Mouse (Mus musculus) MEL (cell line): Measurements from ENCODE around the gene Ltc4s. TPM values are rescaled to one million over a fixed set of nuclear protein-coding genes. Genes with fewer than 3 reads are reported as not detected.

Experiments used
- DNase-seq: peaks from one replicate; pipeline ENCODE4 v3.0.0; 2011; ENCODE audit warnings: low read depth, low spot score
- H3K27ac ChIP-seq: 2 replicates; pipeline ENCODE4 v1.5.1; 2012; ENCODE audit warnings: low read depth, mild to moderate bottlenecking, control low read depth, low read length, moderate library complexity; ENCODE audit not compliant: control insufficient read depth
- H3K27me3 ChIP-seq, 2 experiments: fragments of 150-350 bp in 1 of 2; sonication (generic) in 1 of 2; 2 replicates each; pipeline ENCODE4 v1.6.1; 2012; ENCODE audit warnings: low read length in 2 of 2, mild to moderate bottlenecking in 2 of 2, improper control_type of control experiment in 1 of 2, moderate library complexity in 1 of 2; ENCODE audit not compliant: insufficient read depth in 2 of 2, control insufficient read depth in 1 of 2
- H3K36me3 ChIP-seq, 2 experiments: 2 replicates each; pipeline ENCODE4 v1.6.1; 2012 to 2014; ENCODE audit warnings: low read length in 2 of 2, improper control_type of control experiment in 1 of 2, inconsistent platforms in 1 of 2, mild to moderate bottlenecking in 1 of 2; ENCODE audit not compliant: insufficient read depth in 2 of 2, control insufficient read depth in 1 of 2
- H3K4me1 ChIP-seq, 2 experiments: fragments of 150-350 bp in 1 of 2; sonication (generic) in 1 of 2; 2 replicates each; pipeline ENCODE4 v1.6.1; 2012; ENCODE audit warnings: low read length in 2 of 2, improper control_type of control experiment in 1 of 2, mild to moderate bottlenecking in 1 of 2; ENCODE audit not compliant: insufficient read depth in 2 of 2, control insufficient read depth in 1 of 2
- H3K4me3 ChIP-seq, 2 experiments: fragments of 150-350 bp in 1 of 2; sonication (generic) in 1 of 2; 2 replicates each; pipeline ENCODE4 v1.5.1; 2012; ENCODE audit warnings: low read depth in 2 of 2, low read length in 2 of 2, mild to moderate bottlenecking in 2 of 2, moderate library complexity in 2 of 2, control low read depth in 1 of 2, improper control_type of control experiment in 1 of 2; ENCODE audit not compliant: control insufficient read depth in 1 of 2, insufficient read depth in 1 of 2
- H3K79me2 ChIP-seq: 2 replicates; pipeline ENCODE4 v1.6.1; 2012; ENCODE audit warnings: mild to moderate bottlenecking, low read length, moderate library complexity; ENCODE audit not compliant: control insufficient read depth, poor library complexity, insufficient read depth
- H3K9ac ChIP-seq: 2 replicates; pipeline ENCODE4 v1.6.1; 2012; ENCODE audit warnings: low read depth, mild to moderate bottlenecking, control low read depth, low read length, moderate library complexity; ENCODE audit not compliant: control insufficient read depth, poor library complexity, severe bottlenecking
- H3K9me3 ChIP-seq: fragments of 150-350 bp; sonication (generic); replicated peaks from 2 replicates; pipeline ENCODE4 v1.6.1; 2012; ENCODE audit warnings: mild to moderate bottlenecking, low read length, improper control_type of control experiment, moderate library complexity; ENCODE audit not compliant: insufficient read depth
- BHLHE40 ChIP-seq: IDR thresholded peaks from 2 replicates; pipeline ENCODE4 v1.6.1; 2012; ENCODE audit warnings: low read depth, mild to moderate bottlenecking, inconsistent platforms, low read length, improper control_type of control experiment, borderline replicate concordance
- CTCF ChIP-seq, 3 experiments: IDR thresholded peaks in 2 of 3; conservative IDR thresholded peaks in 1 of 3; 2 replicates each; pipeline ENCODE4 v1.5.1; 2011 to 2012; ENCODE audit warnings: low read length in 3 of 3, low read depth in 2 of 3, mild to moderate bottlenecking in 2 of 3, improper control_type of control experiment in 1 of 3, inconsistent platforms in 1 of 3, mixed read lengths in 1 of 3, moderate library complexity in 1 of 3; ENCODE audit not compliant: control insufficient read depth in 1 of 3, insufficient read depth in 1 of 3, poor library complexity in 1 of 3, severe bottlenecking in 1 of 3
- E2F4 ChIP-seq: IDR thresholded peaks from 2 replicates; pipeline ENCODE4 v1.6.1; 2011; ENCODE audit warnings: low read depth, low read length, improper control_type of control experiment, borderline replicate concordance
- ELF1 ChIP-seq: IDR thresholded peaks from 2 replicates; pipeline ENCODE4 v1.6.1; 2014; ENCODE audit warnings: low read depth, mild to moderate bottlenecking, inconsistent platforms, low read length, improper control_type of control experiment, moderate library complexity
- EP300 ChIP-seq, 2 experiments: IDR thresholded peaks; 2 replicates each; pipeline ENCODE4 v1.6.1; 2011; ENCODE audit warnings: improper control_type of control experiment in 2 of 2, low read length in 2 of 2, low read depth in 1 of 2, mild to moderate bottlenecking in 1 of 2
- JUND ChIP-seq: IDR thresholded peaks from 2 replicates; pipeline ENCODE4 v1.6.1; 2011; ENCODE audit warnings: low read depth, mild to moderate bottlenecking, improper control_type of control experiment, low read length
- MAX ChIP-seq: IDR thresholded peaks from 2 replicates; pipeline ENCODE4 v1.6.1; 2011; ENCODE audit warnings: low read length, improper control_type of control experiment
- MAZ ChIP-seq: IDR thresholded peaks from 2 replicates; pipeline ENCODE4 v1.6.1; 2012; ENCODE audit warnings: low read depth, mild to moderate bottlenecking, inconsistent platforms, low read length, improper control_type of control experiment
- MXI1 ChIP-seq: IDR thresholded peaks from 2 replicates; pipeline ENCODE4 v1.6.1; 2011; ENCODE audit warnings: mild to moderate bottlenecking, low read depth, low read length, improper control_type of control experiment
- MYB ChIP-seq: IDR thresholded peaks from 2 replicates; pipeline ENCODE4 v1.6.1; 2011; ENCODE audit warnings: mild to moderate bottlenecking, low read depth, low read length, improper control_type of control experiment
- NRF1 ChIP-seq: IDR thresholded peaks from 2 replicates; pipeline ENCODE4 v1.6.1; 2014; ENCODE audit warnings: low read depth, mild to moderate bottlenecking, inconsistent platforms, low read length, improper control_type of control experiment, moderate library complexity; ENCODE audit not compliant: poor library complexity, insufficient read depth, severe bottlenecking
- POLR2AphosphoS2 ChIP-seq: IDR thresholded peaks from 2 replicates; pipeline ENCODE4 v1.6.1; 2011; ENCODE audit warnings: low read length, improper control_type of control experiment
- SIN3A ChIP-seq: IDR thresholded peaks from 2 replicates; pipeline ENCODE4 v1.6.1; 2012; ENCODE audit warnings: low read length, improper control_type of control experiment, inconsistent platforms
- TAL1 ChIP-seq: IDR thresholded peaks from 2 replicates; pipeline ENCODE4 v1.6.1; 2012; ENCODE audit warnings: mild to moderate bottlenecking, inconsistent platforms, low read length, moderate library complexity, mixed read lengths
- TBP ChIP-seq: IDR thresholded peaks from 2 replicates; pipeline ENCODE4 v1.8.0; 2011; ENCODE audit warnings: low read depth, low read length, improper control_type of control experiment
- TCF12 ChIP-seq: IDR thresholded peaks from 2 replicates; pipeline ENCODE4 v1.6.1; 2014; ENCODE audit warnings: low read depth, mild to moderate bottlenecking, inconsistent platforms, low read length, improper control_type of control experiment, moderate library complexity
- USF2 ChIP-seq, 2 experiments: IDR thresholded peaks; 2 replicates each; pipeline ENCODE4 v1.6.1; 2011 to 2012; ENCODE audit warnings: improper control_type of control experiment in 2 of 2, low read length in 2 of 2, borderline replicate concordance in 1 of 2, inconsistent platforms in 1 of 2, low read depth in 1 of 2, mild to moderate bottlenecking in 1 of 2; ENCODE audit not compliant: insufficient read depth in 1 of 2
- ZKSCAN1 ChIP-seq: IDR thresholded peaks from 2 replicates; pipeline ENCODE4 v1.6.1; 2012; ENCODE audit warnings: low read depth, mild to moderate bottlenecking, inconsistent platforms, low read length, improper control_type of control experiment, moderate library complexity
- polyA plus RNA-seq, 2 experiments: library from polyadenylated mRNA; stranded (reverse) in 1 of 2; unstranded in 1 of 2; fragments of >175 nt in 1 of 2; fragments of >200 nt in 1 of 2; gene quantifications; 2 replicates each; pipeline versions ENCODE4 v1.2.1 to v1.2.4; 2012; ENCODE audit warnings: low replicate concordance in 2 of 2, low read depth in 1 of 2; ENCODE audit not compliant: insufficient read length in 2 of 2, insufficient read depth in 1 of 2, missing spikeins in 1 of 2
- total RNA-seq: library from RNA; depleted of rRNA; stranded (reverse); fragments of 300-350 nt; gene quantifications from 2 replicates; pipeline ENCODE4 v1.2.3, GENCODE M21; 2012

Gene Ltc4s
- total and polyA plus RNA-seq, 3 experiments, result 3.1 to 3.4 TPM; not detected in 1

DNA sequence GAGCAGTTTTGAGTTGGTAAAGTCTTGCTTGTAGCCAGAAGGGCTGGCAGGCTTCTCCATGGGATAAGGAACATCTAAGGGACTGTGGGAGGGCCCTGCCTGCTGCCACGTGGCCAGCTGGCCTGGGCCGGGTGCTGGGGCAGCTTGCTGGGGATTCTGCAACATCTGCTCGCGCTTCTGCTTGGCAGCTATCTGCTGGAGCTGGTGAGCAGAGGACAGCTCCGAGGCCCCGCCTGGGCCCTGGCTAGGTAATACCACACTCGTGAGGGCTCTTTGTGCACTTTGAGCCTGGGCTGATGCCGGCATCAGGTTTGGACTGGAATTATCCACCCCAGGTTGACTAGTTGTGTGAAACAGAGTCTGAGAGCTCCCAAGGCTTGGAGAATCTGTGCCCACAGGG is 27.5 kb upstream of the Ltc4s start:
- H3K27ac ChIP-seq, result no peak overlapping the region
- H3K36me3 ChIP-seq, result peaks cover 0 to 11% of the 10 kb centered on the region in 2 experiments; a peak in 2 of 4 replicates
- no peak overlapping the region for H3K4me3 ChIP-seq
- DNase-seq, result no peak
- H3K9me3 ChIP-seq, result no peaks in the 10 kb centered on the region
- no peak overlapping the region for H3K9ac ChIP-seq
- TF ChIP-seq TCF12 (no peak), MAZ (no peak), TAL1 (no peak), MYB (no peak), MXI1 (no peak), ZKSCAN1 (no peak), E2F4 (no peak)
- H3K4me1 ChIP-seq, result no peaks in the 10 kb centered on the region
- no peaks in the 10 kb centered on the region for H3K27me3 ChIP-seq
- no peaks in the 10 kb centered on the region for H3K79me2 ChIP-seq

DNA sequence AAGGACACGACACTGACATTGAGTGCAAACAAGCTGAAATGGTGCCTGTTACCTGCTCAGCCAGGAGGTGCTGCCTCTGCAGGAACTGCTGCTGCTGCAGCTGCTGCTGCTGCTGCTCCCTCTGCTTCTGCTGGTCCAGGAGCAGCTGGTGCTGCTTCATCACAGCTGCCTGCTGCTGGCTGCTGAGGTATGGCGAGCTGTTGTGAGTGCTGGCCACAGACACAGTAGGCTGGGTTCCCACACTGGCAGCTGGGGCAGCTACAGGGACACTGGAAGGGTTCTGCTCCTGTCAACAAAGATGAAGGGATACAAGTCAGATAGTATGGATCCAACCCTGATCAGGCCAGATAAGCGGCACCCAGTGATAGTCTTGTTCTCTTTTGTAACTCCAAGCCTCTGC is 24.8 kb upstream of the Ltc4s start:
- Histone ChIP-seq H3K27ac (no peak overlapping the region), H3K27me3 (no peaks in the 10 kb centered on the region), H3K9me3 (no peaks in the 10 kb centered on the region), H3K9ac (no peak overlapping the region), H3K4me1 (no peaks in the 10 kb centered on the region), H3K79me2 (no peaks in the 10 kb centered on the region), H3K36me3 (peaks cover 0 to 17% of the 10 kb centered on the region in 2 experiments; a peak in 2 of 4 replicates), H3K4me3 (no peak overlapping the region)
- no peak for TF ChIP-seq CTCF (IDR thresholded peaks at IDR 0.05 in 2 of 3, conservative IDR thresholded peaks at IDR 0.05 in 1 of 3; ENCODE audit: control insufficient read depth in 1 of 3, insufficient read depth in 1 of 3, low read depth in 2 of 3, low read length in 3 of 3, poor library complexity in 1 of 3, severe bottlenecking in 1 of 3)
- no peak for TF ChIP-seq NRF1
- TF ChIP-seq BHLHE40, result no peak
- TF ChIP-seq SIN3A, result no peak
- TF ChIP-seq ELF1, result no peak
- no peak for TF ChIP-seq EP300 (IDR thresholded peaks at IDR 0.05; ENCODE audit: low read depth in 1 of 2, low read length in 2 of 2)
- TF ChIP-seq MAX, result no peak
- no peak for TF ChIP-seq E2F4
- TF ChIP-seq TBP, result no peak
- TF ChIP-seq TCF12, result no peak
- no peak for TF ChIP-seq JUND
- no peak for TF ChIP-seq USF2 (IDR thresholded peaks at IDR 0.05; ENCODE audit: borderline replicate concordance in 1 of 2, insufficient read depth in 1 of 2, low read depth in 1 of 2, low read length in 2 of 2)
- TF ChIP-seq POLR2AphosphoS2, result no peak
- no peak for TF ChIP-seq MYB
- DNase-seq, result no peak
